Mouse (Mus musculus): ENCODE data around the gene Spint1.

The Spint1 gene

DNA sequence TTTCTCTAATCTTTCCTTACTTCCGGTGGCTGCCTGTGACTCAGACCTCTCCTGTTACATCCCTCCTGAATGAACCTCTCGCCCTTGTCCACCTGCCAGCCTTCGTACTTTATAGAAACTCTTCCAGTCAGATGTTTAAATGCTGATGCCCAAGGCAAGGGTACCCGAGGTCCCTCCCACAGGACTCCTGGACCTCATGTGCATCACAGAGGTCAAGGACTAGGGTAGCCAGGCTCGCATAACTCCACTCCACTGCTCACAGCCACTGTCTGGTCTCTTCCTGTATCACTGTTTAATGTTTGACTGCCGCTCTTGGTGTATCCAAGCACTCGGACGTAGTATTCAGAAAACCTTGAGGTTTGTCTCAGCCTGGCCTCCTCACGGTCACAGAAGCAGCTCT is 5.4 kb downstream of the Spint1 start:
- no peak for DNase-seq (ENCODE audit: low spot score in 2 of 2)

DNA sequence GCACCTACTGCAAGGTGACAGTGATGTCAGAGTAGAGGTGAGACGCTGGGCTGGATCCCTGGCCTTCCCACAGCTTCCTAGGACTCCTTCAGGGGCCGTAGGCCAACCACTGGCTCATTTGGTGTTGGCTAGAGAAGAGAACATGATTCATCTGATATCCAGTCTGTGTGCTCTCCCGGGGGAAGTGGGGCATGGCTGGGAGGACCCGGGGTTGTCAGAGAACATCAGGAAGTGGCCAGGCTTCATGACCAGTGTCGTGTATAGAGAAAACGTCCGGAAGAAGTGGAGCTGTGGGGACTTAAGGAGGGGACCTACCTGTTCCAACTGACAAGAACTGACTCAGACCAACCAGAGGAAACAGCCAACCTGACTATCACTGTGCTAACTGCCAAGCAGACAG is 8.1 kb downstream of the Spint1 start:
- no peak for DNase-seq (ENCODE audit: low spot score in 2 of 2)

DNA sequence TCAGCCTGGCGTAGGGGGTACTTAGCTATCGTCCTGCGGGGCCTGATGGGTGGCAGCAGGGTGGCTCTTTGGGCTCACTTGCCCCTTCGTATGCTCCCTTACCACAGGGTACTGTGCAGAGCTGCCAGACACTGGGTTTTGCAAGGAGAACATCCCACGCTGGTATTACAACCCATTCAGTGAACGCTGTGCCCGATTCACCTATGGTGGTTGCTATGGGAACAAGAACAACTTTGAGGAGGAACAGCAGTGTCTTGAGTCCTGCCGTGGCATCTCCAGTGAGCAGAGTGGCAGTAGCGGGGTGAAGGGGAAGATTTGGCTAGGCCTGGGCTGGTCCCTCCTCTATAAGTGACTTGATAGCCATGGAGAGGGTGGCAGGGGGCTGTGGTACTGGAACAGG is 10.7 kb downstream of the Spint1 start:
- no peak for DNase-seq (ENCODE audit: low spot score in 2 of 2)

DNA sequence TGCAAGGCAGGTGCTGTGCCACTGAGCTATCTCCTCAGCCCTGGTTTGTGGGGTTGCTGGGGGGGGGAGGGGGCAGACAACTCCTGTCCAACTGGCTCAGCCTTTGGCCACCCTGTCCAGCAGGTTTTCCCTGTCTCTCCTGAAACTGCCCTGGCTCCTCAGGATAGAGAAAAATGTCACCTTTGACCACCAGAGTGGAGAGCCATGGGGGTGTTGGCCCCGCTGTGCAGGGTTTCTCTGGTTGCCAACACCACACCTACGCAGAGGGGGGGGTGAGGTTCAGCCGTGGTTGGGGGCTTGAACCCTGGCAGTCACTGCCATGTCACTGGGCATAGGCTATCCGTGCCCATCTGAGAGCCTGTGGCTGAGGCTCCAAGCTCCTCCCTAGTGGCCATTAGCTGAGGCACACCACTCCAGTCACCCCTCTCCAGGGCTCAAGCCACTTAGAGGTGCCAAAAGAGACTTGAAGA is 12.5 kb downstream of the Spint1 start:
- DNase-seq (ENCODE audit: low spot score in 2 of 2) = no peak

DNA sequence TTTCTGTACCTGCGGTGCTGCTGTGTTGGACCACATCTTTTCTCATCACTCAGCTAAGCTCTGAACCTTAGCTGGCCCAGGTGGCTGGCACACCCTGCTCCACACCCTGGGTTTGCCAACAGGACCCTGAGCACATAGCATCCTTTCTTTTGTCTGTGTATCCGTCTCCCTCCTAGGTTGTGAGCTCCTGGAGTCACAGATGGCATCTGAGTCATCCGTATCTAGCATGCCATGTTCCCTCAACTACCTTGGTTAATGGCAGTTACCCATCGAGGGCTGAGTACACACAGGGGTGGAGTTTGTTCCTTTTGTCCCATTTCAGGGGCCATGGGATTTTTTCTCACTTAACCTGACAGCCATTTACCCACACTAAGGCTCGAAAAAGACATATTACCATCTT is 13.2 kb downstream of the Spint1 start:
- DNase-seq (ENCODE audit: low spot score in 2 of 2) = no peak

DNA sequence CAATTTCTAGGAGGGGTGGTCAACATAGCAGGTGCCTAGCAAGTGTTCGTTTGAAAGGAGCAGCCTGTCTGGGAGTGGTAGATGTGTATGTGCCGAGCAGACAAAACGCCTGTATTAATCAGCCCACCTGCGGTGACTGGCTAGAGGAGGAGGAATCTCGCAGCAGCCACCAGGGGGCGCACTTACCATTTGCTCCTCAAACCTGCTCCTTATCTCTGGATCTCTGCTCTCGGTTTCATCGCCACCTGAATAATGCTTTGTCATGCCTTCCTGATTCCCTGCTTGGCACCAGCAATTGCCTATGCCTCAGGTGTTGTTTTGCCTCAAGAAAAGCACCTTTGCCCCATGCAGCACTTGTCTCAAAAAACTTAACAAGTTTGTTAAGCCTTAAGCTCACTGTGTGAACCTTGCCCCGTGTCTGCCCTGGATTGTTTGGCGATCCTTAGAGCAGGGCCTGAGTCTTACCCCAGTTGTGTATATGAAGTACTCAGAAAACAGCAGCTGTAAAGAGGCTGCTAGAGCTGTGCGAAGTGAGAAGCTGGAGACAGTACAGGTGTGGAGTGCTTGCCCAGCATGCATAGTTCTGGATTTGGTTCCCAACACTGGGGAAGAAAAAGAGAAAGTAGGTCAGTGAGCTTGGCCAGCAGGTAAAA is 13.8 kb downstream of the Spint1 start:
- DNase-seq (ENCODE audit: low spot score in 2 of 2) = peak; percentile 74 to 85

DNA sequence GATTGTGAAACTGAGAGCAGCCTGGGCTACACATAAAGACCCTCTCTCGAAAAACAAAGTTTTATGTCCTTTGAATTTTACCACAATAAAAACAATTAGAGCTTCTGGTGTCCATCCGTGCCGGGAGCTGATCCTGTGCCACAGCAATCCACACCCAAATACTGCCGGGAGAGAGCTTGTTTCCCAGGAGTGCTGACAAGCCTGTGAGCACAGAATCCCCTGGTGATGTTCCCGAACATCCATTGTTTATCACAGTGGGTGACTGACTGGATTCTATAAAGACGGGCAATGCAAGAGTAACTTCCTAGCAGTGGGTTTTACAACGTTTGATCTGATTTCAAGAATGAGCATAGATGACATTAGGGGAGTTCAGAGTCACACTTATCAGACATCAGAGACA is 17.8 kb downstream of the Spint1 start:
- no peak for DNase-seq (ENCODE audit: low spot score in 2 of 2)

DNA sequence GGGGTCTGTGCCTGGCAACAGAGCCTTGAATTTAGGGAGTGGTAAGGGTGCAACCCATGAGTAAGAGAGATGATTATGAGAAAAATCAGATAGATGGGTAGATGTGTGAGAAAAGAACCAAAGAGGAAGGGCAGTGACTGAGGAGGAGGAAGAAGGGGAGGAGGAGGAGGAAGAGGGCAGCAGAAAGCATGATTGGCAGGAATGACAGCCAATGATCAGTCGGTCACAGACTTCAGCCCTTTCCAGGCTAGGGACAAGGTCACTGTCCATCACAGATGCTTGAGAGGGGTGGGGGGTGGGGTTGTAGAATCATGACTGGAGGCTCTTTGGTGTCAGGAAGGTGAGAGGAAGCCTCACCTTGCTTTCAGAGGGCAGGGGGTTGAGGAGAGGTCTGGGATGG is 23.4 kb downstream of the Spint1 start:
- no peak for DNase-seq (ENCODE audit: low spot score in 2 of 2)

DNA sequence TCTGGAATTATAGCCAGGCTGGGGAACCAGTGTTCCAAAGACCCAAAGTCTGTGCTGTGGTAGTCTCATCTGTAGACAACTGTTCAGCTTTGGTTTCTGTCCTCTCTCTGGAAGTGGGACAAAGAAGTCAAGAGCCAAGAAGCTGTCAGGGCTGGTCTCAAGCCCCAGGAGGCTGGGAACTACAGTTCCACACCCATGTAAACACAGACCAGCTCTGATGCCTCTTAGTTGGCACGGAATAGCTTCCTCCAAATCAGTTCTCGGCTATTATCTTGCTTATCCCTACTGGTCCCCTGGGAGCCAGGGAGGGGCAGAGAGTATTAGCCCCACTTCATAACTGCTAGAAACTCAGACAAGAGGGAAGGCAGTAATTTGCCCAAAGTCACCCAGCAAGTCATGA is 24.2 kb downstream of the Spint1 start:
- DNase-seq (ENCODE audit: low spot score in 2 of 2) = no peak

DNA sequence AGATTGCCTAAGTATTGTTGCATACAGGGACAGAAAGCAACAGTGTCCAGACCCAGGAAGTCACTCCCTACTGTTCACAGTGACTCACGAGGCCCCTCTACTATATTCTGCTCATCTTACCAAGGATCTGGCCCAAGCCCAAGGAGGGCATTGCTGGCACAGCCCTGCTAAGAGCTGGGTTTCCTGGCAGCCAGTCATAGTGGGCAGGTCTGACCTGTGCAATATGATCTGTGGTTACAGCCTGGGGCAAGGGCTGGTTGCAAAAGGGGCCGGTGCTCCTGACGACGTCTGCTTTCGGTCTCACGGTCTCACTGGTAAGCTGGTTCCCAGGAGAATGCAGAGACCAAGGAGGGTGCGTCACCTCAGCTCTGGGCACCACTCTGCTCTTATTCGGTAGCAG is 25.8 kb downstream of the Spint1 start:
- DNase-seq (ENCODE audit: low spot score in 2 of 2) = no peak

DNA sequence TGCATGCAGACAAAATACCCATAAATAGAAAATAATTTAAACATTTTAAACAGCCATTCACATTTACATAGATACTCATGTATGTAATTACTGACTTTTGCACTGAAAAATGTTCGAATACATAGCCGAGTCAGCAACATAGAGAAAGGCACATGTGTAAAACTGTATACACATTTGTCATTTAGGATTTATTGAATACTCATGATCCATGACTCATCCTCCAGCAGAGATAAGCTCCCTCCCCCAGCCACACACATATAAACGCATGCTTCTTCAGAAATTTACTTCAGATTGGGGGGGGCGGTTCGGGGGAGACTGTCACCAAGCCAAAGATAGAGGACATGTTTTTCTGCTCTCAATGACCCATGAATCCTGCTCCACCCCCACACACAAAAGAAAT is 26.7 kb downstream of the Spint1 start:
- no peak for DNase-seq (ENCODE audit: low spot score in 2 of 2)

DNA sequence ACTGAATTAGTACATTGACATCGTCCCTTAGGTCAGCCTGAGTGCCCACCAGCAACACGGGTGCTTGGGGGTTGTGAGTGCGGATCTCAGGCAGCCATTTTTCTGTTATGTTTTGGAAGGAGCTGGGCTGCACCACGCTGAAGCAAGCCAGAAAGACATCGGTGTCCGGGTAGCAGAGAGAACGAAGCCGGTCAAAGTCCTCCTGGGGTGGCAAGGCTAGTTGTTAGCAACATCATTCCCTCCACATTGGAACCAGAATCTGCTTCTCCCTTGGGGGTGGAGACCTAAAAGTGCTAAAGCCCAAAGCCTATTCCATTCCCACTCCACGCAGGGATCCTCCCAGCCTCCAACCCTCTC is 33.1 kb downstream of the Spint1 start:
- DNase-seq (ENCODE audit: low spot score in 2 of 2) = no peak

DNA sequence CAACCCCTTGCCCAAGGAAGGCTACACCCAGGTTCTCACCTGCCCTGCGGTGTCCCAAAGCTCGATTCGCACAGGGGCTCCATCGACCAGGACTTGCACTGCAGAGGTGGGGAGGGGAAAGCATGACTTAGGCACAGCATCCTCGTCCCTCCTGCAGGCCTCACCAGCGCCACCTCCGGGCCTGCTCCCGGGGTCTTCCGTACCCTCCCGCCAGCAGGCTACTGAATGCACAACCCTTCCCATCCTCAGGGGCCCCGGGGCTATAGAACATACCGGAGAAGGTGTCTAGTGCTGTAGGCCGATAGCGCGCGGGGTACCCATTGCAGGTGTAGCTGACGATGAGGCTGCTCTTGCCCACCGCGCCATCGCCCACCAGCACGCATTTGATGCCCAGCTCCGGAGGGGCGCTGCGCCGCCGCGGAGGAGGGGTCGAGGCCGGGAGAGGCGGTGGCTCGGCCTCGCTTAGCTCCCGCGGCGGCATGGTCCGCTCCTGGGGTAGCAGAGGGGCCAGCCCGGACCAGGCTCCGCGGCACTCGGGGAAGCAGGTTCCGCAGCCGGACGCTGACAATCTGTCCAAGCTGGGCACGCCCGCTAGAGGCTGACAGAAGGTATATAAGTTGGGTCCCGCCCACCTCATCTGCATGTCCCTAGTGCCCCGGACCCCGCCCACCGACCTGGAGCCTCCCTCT is 33.6 kb downstream of the Spint1 start, which contains the start of gene Rhov:
Gene Rhov, minus strand, starts transcription at position 630 of the 689 bp plus-strand sequence.
- peak; percentile 37 to 59 for DNase-seq (ENCODE audit: low spot score in 2 of 2)

DNA sequence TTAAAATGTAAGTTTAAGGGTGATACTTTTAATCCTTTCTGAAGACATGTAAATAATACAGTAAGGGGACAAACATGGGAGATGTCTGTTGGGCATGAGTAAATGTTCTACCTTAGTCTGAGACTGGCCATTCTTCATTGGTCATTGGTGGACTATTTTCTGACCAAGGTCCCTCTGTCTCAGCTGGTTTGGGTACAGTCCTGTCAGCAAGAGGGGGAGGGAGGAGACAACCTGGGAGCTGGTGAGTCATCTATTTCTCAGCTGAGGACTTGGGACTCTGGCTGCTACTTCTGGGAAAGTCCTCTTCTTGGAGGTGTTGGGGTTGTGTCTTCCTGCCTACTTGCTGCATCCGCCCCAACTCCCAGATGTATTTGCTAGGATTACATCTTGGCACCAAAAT is 37.0 kb downstream of the Spint1 start:
- DNase-seq (ENCODE audit: low spot score in 2 of 2) = no peak

DNA sequence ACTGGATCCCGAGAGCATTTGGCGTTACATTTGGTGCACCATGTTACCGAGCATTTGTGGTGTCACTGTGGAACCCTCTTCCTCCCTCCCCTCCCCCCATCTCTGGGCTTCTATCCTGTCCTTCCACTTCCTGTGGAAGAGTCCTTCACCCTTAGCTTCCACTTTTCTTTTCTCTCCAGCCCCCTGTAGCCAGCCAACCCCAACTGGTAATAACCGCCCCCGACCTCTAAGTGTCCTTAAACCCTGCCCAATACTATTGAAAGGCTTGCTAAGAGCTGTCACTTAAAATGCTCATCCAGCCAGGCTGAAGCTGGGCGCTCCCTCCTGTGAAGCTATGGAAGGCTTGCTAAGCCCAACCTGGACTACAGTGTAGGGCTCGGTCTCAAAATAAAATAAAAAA is 39.8 kb downstream of the Spint1 start:
- DNase-seq (ENCODE audit: low spot score in 2 of 2) = no peak

DNA sequence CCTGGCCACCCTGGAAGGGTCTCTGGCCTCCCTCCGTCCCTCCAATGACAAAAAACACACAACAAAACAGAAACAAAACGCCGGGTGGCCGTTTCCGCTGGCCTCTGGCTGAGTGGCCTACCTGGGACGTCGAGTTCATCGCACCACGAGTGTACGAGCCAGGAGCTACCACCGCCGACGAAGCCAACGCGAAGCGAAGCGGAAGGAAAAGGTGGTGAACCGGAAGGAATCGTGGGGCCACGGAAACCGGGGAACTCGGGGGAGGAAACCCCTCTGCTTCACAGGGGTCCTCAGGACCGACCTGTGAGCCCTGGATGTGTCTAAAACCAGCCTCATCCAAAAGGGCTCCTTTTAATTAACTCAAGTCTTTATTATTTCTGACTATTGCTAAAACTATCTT is 40.6 kb downstream of the Spint1 start:
- no peak for DNase-seq (ENCODE audit: low spot score in 2 of 2)

DNA sequence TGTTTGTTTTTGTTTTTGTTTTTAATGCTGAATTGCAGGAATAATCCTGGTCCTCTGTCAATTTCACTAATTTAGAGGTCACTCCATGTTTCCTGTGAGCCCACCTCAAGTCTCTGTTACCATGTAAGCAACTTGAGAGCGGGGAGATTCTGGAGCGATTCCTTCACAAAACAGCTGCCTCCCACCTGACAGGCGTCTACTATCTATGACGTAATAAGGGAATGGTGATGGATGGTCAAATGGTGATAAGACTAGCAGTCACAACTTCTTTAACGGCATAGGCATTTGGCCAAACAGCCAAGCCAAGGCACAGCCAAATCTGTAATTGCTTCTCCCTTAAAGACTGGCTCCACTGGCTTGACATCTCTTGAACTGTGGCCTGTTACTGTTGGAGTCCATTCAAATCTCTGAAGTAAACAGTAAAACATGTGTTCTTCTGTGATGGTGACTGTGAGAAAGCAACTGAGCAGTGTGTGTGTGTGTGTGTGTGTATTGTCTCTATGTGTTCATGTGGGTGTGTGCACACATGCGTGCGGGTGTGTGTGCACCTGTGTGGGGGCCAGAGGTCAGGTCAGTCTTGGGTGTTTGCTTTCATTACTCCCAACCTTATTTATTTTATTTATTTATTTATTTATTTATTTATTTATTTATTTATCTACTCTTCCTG is 44.9 kb downstream of the Spint1 start:
- no peak for DNase-seq (ENCODE audit: low spot score in 2 of 2)

DNA sequence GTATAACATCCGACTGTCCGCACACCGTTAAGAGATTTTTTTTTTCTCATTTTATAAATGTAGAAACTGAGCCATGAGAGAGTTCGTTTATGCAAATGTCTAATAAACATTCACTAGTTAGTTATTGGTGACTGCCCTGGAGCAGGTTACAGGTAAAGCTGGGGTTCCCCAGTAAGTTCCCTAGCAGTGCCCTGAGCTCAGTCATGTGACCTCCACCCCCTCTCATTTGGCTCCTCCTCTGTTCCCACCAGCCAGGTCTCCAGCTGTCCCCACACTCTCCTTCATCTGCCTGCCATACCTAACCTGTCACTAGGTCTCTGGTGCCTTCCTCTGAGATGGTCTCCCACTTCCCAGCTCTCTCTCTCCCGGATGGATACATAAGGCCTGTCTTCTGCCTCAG is 50.2 kb downstream of the Spint1 start:
- DNase-seq (ENCODE audit: low spot score in 2 of 2) = no peak

DNA sequence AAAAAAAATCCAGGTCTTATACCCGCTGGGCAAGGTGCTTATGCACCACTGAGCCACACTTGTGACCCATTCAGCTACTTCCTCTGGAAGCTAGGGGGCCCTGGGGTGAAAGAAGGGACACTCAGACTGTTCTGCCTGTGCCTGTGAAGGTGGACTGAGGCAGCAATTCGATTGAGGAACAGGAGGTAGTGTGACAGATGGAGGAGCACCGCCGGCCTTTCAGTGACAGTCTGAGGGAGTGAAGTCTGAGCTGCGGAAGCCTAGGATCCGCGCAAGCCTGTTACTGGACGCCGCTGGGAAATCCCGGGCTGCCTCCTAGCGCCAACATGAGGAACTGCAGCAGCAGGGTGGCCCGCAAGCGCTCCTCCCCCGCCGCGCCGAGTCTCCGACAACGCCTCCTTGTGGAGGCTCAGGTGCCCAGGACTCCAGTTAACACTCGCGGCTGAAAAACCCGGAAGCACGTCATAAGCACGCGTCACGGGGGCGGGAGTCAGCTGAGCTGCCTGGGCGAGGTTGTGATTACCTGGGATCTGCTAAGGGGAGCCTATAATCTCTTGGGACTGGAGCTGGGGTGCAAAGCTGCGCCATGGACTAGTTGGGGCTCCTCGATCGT is 51.2 kb downstream of the Spint1 start, which contains the start of gene Vps18:
Gene Vps18, plus strand, starts transcription at position 471 of the 613 bp plus-strand sequence.
- peak; percentile 98 for DNase-seq (ENCODE audit: low spot score in 2 of 2)

DNA sequence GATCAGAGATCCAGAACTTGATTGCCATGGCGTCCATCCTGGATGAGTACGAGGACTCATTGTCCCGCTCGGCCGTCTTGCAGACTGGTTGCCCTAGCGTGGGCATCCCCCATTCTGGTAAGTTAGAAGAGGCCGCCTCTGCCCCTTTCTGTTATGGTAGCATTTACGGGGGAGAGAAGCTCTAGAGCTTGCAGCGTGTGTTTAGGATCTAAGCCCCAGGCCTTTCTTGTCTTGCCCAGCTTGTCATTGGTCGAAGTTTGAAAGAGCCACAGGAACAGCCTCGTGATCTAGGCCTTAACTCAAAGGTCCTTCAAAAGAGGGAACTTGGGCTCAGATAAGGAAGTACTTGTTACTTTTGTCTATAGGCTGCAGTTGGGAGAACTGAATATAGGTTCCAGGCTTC is 51.9 kb downstream of the Spint1 start:
- peak; percentile 30 to 52 for DNase-seq (ENCODE audit: low spot score in 2 of 2)

DNA sequence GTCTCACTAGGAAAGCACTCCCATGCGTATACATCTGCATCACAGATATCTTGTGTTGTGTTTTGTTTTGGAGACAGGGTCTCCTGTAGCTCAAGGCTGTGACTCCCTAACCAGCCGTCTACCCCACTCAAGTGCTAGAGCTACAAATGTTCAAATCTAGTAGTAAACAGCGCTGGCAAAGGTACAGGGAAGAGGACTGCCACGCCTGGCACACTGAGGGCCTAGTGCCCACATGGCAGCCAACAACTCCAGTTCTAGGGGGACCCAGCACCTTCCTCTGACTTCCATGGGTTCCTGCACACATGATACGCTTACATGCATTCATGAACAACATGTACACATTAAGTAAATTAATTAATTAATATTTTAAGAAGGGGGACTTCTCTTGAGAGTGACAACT is 55.1 kb downstream of the Spint1 start:
- DNase-seq (ENCODE audit: low spot score in 2 of 2) = no peak

DNA sequence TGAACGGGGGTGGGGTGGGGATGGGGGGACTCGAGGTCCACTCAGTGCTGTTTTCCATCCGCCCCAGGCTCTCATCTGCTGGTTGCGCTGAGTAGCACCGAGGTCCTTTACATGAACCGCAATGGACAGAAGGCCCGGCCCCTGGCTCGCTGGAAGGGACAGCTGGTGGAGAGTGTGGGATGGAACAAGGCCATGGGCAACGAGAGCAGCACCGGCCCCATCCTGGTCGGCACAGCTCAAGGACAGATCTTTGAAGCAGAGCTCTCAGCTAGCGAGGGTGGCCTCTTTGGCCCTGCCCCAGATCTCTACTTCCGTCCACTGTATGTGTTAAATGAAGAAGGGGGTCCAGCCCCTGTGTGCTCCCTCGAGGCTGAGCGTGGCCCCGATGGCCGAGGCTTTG is 55.7 kb downstream of the Spint1 start:
- DNase-seq (ENCODE audit: low spot score in 2 of 2) = no peak

DNA sequence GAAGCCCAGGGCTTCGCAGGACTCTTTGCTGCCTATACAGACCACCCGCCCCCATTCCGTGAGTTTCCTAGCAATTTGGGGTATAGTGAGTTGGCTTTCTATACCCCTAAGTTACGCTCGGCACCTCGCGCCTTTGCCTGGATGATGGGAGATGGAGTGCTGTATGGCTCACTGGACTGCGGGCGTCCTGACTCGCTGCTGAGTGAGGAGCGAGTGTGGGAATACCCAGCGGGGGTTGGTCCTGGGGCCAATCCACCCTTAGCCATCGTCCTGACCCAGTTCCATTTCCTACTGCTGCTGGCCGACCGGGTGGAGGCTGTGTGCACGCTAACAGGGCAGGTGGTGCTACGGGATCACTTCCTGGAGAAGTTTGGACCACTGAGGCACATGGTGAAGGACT is 56.1 kb downstream of the Spint1 start:
- DNase-seq (ENCODE audit: low spot score in 2 of 2) = no peak
